Mouse (Mus musculus): ENCODE measurements around the gene Npas1.

Gene Npas1

DNA sequence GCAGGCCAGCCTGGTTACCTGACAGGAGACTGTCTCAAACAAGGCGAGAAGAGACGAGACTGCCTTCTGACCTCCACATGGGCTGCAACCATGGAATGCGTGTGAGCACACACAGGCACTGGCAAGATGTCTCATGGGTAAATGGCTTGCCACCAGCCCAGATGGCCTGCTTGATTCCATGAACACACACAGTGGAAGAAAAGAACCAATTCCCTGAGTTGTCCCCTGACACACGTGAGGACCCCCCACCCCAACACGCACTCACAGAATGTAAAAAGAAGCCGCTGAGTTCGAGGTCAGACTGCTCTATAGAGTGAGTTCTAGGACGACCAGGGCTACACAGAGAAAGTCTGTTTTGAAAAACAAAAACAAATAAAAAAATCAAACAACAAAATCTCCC lies at the start of gene Npas1:
Gene Npas1, minus strand, starts transcription at position 101 of the 400 bp plus-strand sequence.
- in situ Hi-C loops (cut with MboI) = no loop called here

DNA sequence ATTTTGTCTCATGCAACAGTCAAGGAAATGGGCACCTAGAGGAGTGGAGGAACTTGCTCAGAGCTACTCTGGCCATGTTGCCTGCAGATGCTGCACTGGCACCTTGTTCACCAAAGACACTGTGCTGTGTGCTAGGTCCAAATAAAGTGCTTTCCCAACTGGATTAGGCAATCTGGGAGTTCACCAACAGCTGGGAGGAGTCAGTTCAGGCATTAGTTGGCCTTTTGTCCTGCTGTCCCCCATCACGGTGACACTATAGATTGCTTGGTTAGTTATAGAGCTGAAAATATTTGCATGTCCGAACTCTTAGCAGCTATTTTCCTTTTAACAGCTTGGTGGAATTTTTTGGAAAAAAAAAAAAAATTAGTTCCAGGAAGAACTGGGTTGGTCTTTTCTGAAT lies 48.5 kb upstream of the Npas1 start:
- in situ Hi-C loops (cut with MboI) = no loop called here

DNA sequence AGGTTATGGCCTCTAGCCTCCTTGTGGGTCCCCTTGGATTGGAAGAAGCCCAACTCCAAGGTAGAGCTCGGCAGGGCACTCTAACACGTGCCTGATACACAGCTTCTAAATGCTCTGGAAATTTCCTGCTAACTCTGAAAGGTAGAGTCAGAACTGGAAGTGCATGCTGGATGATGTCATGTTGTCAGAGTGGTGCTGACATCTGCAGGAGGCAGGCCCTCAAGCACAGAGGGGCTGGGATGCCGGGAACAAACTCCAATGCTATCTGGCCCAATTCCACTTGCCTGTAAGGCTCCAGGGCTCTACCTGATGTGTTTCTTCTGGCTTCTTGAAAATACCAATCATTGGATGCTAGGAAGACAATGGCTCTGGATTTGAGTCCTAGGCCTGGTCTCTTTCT lies 47.9 kb upstream of the Npas1 start:
- in situ Hi-C loops (cut with MboI) = no loop called here

DNA sequence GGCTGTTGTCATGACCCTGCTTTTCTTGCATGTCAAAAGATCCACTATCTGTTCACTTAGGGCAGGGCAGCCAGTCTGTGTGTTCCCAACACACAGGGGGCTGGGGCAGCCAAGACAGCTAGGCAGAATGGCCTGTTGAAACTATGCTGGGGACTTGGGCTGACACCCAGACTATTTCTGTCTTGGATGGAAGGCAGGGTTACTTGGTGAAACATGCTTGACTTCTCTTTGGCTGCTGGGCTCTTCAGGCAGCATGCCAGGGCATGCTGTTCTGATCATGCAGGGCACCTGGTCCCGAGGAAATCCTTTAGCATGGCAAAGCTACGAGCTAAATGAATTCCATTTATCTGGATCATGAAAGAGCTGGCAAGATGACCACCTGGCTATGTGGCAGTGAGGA lies 46.8 kb upstream of the Npas1 start:
- in situ Hi-C loops (cut with MboI) = no loop called here

GRCm38 (mm10) chr7:16519310-16519709 lies 41.8 kb upstream of the Npas1 start:
- in situ Hi-C loops (cut with MboI) = loop anchor here (10.0 kb wide), 1 partner anchor 95 kb away; the partner anchor contains the start of gene Arhgap35

GRCm38 (mm10) chr7:16517198-16517597 lies 39.7 kb upstream of the Npas1 start:
- in situ Hi-C loops (cut with MboI) = loop anchor here (10.0 kb wide), 1 partner anchor 98 kb away; the partner anchor contains the start of gene Arhgap35

GRCm38 (mm10) chr7:16507284-16507683 lies 29.8 kb upstream of the Npas1 start:
- in situ Hi-C loops (cut with MboI) = no loop called here

- in situ Hi-C loops (cut with MboI) = no loop called here
Measured at GRCm38 (mm10) chr7:16505226-16505593, 27.7 kb upstream of the Npas1 start.

DNA sequence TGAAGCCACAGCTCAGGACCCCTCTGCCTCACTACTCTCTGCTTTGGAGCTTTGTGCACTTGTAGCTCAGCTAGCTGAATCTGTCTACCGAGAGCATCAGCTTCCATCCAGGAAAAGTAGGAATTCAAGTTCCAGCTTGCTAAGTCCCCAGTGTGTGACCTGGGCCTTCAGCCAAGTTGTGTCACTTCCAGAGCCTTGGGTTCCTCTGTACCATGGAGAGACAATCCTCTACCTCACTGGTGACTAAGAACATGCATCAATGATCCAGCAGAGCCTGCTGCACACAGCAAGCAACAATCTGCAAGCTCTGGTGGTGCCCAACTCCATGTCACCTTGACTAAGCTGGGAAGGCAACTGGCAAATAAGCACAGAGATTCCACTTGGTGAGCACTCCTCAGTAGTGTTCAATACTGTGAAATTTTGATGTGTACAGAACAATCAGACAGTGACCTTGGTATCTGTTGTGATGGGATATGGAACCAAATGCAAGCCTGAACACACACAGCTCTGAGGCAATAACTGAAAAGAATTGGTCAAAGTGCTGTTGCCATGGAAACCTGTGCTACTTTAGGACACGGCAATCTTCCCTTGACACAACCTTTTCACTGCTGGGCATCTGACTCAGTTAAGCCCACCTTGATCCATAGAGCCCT lies 27.2 kb upstream of the Npas1 start:
- in situ Hi-C loops (cut with MboI) = no loop called here

- in situ Hi-C loops (cut with MboI) = no loop called here
Measured at GRCm38 (mm10) chr7:16501571-16501970, 24.0 kb upstream of the Npas1 start.

DNA sequence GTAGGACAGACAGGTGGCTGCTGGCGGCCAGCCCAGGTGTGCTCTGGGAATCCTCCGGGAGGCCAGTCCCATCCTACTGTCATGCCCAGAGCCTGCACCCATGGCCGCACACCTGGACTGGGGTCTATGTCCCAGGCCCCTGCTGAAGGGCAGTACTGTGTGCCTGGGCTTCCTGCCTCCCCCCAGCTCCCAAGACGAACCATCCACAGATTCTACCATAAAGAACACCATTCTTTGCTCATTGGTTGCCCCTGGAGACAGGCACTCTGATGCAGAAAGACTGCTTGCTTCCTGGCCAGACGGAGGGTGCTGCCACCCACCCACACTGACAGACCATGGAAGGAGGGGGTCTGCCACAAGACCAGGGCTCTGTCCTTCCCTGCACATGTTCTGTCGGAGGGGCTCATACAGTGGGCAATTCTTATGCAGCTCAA lies 22.2 kb upstream of the Npas1 start:
- in situ Hi-C loops (cut with MboI) = no loop called here

DNA sequence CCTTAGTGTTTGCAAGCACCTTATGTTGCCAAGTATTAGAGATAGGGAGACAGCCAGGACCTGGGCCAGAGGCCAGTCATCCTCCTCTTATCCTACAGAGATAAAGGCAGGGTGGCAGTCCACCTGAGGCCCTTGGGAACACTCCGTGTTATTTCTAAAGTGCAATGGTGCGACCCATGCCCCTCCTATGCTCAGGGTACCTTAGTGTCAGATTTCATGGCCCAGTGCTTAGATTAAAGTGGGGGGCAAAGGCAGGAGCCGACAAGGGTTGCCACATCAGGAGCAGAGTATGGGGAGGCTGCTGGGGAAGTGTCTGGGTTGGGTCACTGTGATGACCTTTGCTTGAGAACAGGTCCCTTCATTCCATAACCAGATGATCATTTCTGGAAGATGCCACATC lies 18.7 kb upstream of the Npas1 start:
- in situ Hi-C loops (cut with MboI) = no loop called here

DNA sequence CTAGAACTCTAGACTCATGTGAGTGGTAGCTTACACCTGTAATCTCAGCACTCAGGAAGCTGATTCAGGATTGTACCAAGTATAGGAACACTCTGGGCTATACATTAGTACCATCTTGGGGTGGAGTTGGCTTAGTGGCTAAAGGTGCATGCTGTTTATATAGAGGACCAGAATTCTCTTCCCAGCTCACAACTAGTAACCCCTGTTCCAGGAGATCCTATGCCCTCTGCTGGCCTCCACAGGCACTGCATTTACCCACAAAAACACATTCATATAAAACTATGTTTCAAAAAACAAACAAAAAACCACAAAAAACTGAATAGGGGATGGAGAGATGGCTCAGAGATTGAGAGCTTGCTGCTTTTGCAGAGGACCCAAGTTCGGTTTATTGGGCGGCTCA lies 15.8 kb upstream of the Npas1 start:
- in situ Hi-C loops (cut with MboI) = no loop called here

DNA sequence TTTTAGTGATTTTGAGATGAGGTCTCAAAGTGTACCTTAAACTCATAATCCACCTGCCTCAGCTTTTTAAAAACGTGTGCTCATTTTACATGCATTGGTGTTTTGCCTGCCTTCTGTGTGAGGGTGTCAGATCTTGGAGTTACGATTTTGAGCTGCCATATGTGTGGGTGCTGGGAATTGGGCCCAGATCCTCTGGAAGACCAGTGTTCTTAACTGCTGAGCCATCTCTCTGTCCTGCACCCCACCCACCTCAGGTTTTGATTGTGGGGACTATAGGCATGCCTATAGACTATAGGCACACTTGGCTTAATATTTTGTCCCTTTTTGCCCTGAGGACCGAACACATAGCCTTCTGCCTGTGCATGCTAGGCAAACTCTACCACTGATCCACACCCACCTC lies 14.7 kb upstream of the Npas1 start:
- in situ Hi-C loops (cut with MboI) = no loop called here

- in situ Hi-C loops (cut with MboI) = no loop called here
Measured at GRCm38 (mm10) chr7:16491759-16492158, 14.2 kb upstream of the Npas1 start.

GRCm38 (mm10) chr7:16489948-16490347 lies 12.4 kb upstream of the Npas1 start:
- in situ Hi-C loops (cut with MboI) = no loop called here

DNA sequence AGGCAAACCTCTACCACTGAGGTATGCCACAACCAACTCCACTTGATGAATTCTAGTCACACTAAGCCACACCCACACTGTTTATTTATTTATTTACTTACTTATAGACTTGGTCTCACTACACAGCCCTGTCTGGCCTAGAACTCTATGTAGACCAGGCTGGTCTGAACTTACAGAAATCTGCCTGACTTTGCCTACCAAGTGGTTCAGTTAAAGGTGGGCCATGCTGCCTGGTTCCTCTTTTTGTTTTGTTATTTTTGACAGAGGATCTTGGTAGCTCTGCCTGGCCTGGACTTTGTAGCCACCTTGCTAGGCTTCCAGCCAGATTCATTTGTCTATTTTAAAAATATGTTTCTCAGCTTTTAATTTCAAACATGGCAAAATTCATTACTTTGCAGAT lies 11.3 kb upstream of the Npas1 start:
- in situ Hi-C loops (cut with MboI) = no loop called here

GRCm38 (mm10) chr7:16476600-16476989 lies 933 bp downstream of the Npas1 start:
- in situ Hi-C loops (cut with MboI) = no loop called here

DNA sequence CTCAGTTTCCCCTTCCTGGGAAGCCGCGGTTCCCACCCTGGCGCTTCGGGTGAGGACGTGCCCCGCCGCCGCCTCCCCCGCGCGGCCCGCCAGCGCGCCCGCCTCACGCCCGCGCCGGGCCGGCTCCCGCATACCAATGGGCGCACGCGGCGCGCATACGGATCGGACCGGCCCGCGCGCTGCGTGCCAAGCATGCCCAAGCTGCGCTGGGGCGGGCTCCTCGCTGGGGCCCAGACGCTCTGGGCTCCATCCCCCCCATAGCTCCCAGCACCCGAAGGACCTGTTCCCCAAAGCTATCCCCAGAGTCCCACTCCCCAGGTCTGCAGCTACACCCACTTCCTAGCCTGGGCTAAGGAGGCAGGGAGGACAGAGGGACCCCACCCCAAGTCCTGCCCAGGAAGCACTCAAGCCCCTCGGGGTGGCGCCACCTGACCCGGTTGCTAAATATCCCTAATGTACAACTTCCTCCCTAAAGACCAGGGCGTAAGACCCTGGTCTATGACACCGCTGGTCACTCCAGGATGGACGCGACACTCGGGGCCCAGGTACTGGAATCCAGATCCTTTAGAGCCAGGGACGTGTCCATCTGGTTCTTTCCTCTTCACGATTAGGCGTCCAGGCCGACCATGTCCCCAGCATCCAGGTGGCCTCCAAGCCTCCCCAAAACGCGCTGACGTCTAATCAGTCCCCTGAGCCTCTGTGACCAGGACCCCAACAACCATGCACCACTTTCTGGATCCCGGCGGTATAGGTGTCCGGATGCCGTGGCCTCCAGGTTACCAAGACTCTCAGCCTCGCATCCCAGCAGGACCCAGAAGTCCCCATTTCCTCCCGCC lies 1.5 kb downstream of the Npas1 start:
- in situ Hi-C loops (cut with MboI) = no loop called here

GRCm38 (mm10) chr7:16475321-16475720 lies 2.2 kb downstream of the Npas1 start:
- in situ Hi-C loops (cut with MboI) = no loop called here

DNA sequence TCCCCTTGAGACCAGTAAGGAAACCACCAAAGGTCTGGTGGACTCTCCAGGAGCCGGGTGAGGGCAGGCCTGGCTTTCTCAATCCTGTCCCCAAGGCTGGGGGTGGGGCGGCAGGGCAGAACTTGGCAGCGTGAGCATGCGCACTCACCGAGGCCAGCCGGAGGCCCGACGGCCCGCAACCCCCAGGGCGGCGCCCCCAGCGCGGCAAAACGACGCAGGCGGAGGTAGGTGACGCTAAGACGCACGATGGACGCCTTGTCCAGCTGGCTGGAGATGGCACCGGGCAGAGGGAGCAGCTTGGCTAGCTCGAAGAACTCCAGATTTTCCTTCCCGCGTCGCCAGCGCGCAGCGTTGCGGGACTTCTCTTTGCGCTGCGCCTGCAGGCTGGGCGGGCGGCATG lies 3.1 kb downstream of the Npas1 start:
- in situ Hi-C loops (cut with MboI) = no loop called here

DNA sequence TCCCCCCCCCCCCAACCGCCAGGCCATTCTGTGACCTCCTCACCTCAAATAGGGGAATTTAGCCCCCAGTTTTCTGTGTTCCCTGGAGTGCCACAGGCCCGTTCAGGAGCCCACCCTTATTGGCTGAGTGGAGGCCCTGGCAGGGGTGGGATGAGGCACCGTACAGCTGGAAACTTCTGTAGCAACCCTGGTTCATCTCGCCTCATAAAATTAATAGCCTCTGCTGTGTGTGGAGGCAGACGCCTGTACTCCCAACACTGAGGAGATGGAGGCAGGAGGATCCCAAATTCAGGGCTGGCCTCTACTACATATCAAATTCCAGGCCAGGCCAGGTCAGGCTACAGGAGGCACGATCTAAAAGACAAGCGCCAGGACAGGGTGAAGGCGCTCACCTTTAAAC lies 3.7 kb downstream of the Npas1 start:
- in situ Hi-C loops (cut with MboI) = no loop called here

- in situ Hi-C loops (cut with MboI) = no loop called here
Measured at GRCm38 (mm10) chr7:16472116-16472709, 5.3 kb downstream of the Npas1 start.

Data from mature B cell (primary cell).